9 mouse cellular contexts compared by ENCODE assay signal in the genomic region with DNA sequence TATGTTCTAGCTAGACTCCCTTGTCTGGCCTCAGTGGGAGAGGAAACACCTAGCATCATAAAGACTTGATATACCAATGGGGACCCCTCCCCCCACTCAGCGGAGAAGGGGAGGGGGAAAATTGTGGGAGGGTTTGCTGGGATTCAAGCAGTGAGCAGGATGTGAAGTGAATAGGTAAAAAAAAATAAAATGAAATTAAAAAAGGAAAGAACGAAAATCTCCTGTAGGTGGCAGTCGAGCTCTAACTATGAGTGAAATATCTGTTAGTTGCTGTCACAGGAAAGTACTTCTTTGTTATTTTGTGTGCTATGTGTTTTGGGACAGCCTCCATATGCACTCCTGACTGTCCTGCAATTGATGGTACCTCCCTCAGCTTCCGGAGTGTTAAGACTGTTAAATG.
DNase-seq lines count a peak whose midpoint lies in the region; ATAC-seq and TF ChIP-seq lines count a peak whose summit lies in the region.
"Had no signal": no experiment of that assay in that cellular context is flagged by ENCODE, and none has a peak within 500 bp of the region (broad histone marks: within the 10 kb centered on the region; RNA-seq: fewer than 3 reads in every experiment).

No protein-coding gene starts in this region.

- no peaks in the 10 kb centered on the region for H3K27me3 ChIP-seq in CH12.LX (replicated peaks)
- H3K27me3 ChIP-seq in heart, embryonic 11.5 days (ENCODE audit: control insufficient read depth, insufficient read depth, low read length) = no peaks in the 10 kb centered on the region
- H3K27me3 ChIP-seq: heart, embryonic 13.5 days had no signal

- peak; percentile 26 for TF ChIP-seq RAD21 in CH12.LX (IDR thresholded peaks at IDR 0.05; ENCODE audit: low read depth, low read length)

- peak; percentile 1 to 5 for DNase-seq in heart, postnatal 10 days
- DNase-seq in heart, adult 8-10 months (ENCODE audit: low spot score) = no peak
- no peak for DNase-seq in CH12.LX (ENCODE audit: extremely low read depth)
- peak; percentile 64 for DNase-seq in embryo, embryonic 11 days
- peak; percentile 23 to 28 for DNase-seq in kidney, postnatal 25 days
- no peak for DNase-seq in urinary bladder, postnatal 10 days (ENCODE audit: low spot score)
- DNase-seq in ovary, postnatal 36 days (ENCODE audit: low spot score) = no peak

- in situ Hi-C loops in CH12.LX (cut with MboI; ENCODE audit: low pct_ligation_motif_present, low pct_unique_long_range_greater_than_20kb, low sequenced_read_pairs) = no loop called here

- TF ChIP-seq EP300 in CH12.LX (IDR thresholded peaks at IDR 0.05; ENCODE audit: low read length) = no peak

- dilution Hi-C loops in CH12.LX (cut with MboI; ENCODE audit: extremely low pct_ligation_motif_present, extremely low pct_unique_long_range_greater_than_20kb, low sequenced_read_pairs) = no loop called here

- no peak overlapping the region for H3K27ac ChIP-seq in CH12.LX (ENCODE audit: insufficient read depth, low read depth)
- no peak overlapping the region for H3K27ac ChIP-seq in heart, embryonic 11.5 days (ENCODE audit: low read depth, low read length)
- H3K27ac ChIP-seq: heart, embryonic 13.5 days had no signal

- H3K36me3 ChIP-seq in CH12.LX (replicated peaks in 1 of 2; ENCODE audit: control insufficient read depth in 1 of 2, insufficient read depth in 1 of 2, low read length in 1 of 2) = no peaks in the 10 kb centered on the region
- no peaks in the 10 kb centered on the region for H3K36me3 ChIP-seq in heart, embryonic 11.5 days (ENCODE audit: control insufficient read depth, insufficient read depth, low read length)
- H3K36me3 ChIP-seq: heart, embryonic 13.5 days had no signal

- intact Hi-C loops in heart, postnatal 10 days (cut with DNase I) = no loop called here

- no peak overlapping the region for H3K4me3 ChIP-seq in CH12.LX (replicated peaks in 1 of 3; ENCODE audit: low read depth in 2 of 3, low read length in 2 of 3, poor library complexity in 1 of 3)
- no peak overlapping the region for H3K4me3 ChIP-seq in heart, embryonic 11.5 days (ENCODE audit: low read depth, low read length)
- H3K4me3 ChIP-seq: heart, embryonic 13.5 days had no signal

- no peak overlapping the region for H3K4me2 ChIP-seq in CH12.LX (ENCODE audit: insufficient read depth, low read depth, poor library complexity, severe bottlenecking)
- no peak overlapping the region for H3K4me2 ChIP-seq in heart, embryonic 11.5 days
- H3K4me2 ChIP-seq: heart, embryonic 13.5 days had no signal

- no peak for TF ChIP-seq POLR2A in CH12.LX (IDR thresholded peaks at IDR 0.05; ENCODE audit: low read depth, low read length)

- no peak for ATAC-seq in heart, embryonic 11.5 days (replicated peaks; ENCODE audit: insufficient number of reproducible peaks, low FRiP score, low TSS enrichment)

- H3K9me3 ChIP-seq in CH12.LX (replicated peaks; ENCODE audit: low read length) = peaks cover 22% of the 10 kb centered on the region
- no peaks in the 10 kb centered on the region for H3K9me3 ChIP-seq in heart, embryonic 11.5 days (replicated peaks; ENCODE audit: control insufficient read depth, low read length)
- H3K9me3 ChIP-seq: heart, embryonic 13.5 days had no signal

- no peaks in the 10 kb centered on the region for H3K79me2 ChIP-seq in CH12.LX (replicated peaks; ENCODE audit: control insufficient read depth, extremely low read depth, insufficient read depth, poor library complexity, severe bottlenecking)

- no peak overlapping the region for H3K9ac ChIP-seq in CH12.LX (ENCODE audit: insufficient read depth, low read depth)
- no peak overlapping the region for H3K9ac ChIP-seq in heart, embryonic 11.5 days (ENCODE audit: low read depth, low read length)
- H3K9ac ChIP-seq: heart, embryonic 13.5 days had no signal

- no peaks in the 10 kb centered on the region for H3K4me1 ChIP-seq in CH12.LX (ENCODE audit: control insufficient read depth in 1 of 2, insufficient read depth in 2 of 2)
- no peaks in the 10 kb centered on the region for H3K4me1 ChIP-seq in heart, embryonic 11.5 days (ENCODE audit: control insufficient read depth, insufficient read depth, low read length)
- H3K4me1 ChIP-seq: heart, embryonic 13.5 days had no signal

- peak in 1 of 2 experiments; percentile 18; a peak in 2 of 4 replicates for TF ChIP-seq CTCF in CH12.LX (conservative IDR thresholded peaks at IDR 0.05 in 1 of 2, IDR thresholded peaks at IDR 0.05 in 1 of 2; ENCODE audit: low read depth in 2 of 2, low read length in 2 of 2)

- WGBS in heart, embryonic 11.5 days (ENCODE audit: insufficient replicate concordance) = 19% methylated on average over 4 of the region's 4 CpGs

TF ChIP-seq in CH12.LX, 34 proteins besides CTCF, POLR2A, EP300 and RAD21:
- TF ChIP-seq TBP (conservative IDR thresholded peaks at IDR 0.05; ENCODE audit: low read depth, low read length) = no peak
- TF ChIP-seq MXI1 (IDR thresholded peaks at IDR 0.05; ENCODE audit: low read depth, low read length) = no peak
- TF ChIP-seq USF1 (IDR thresholded peaks at IDR 0.05; ENCODE audit: low read depth, low read length) = no peak
- no peak for TF ChIP-seq POLR2AphosphoS2 (IDR thresholded peaks at IDR 0.05; ENCODE audit: low read depth, low read length)
- no peak for TF ChIP-seq CHD2 (IDR thresholded peaks at IDR 0.05; ENCODE audit: low read length)
- TF ChIP-seq TCF12 (IDR thresholded peaks at IDR 0.05; ENCODE audit: low read depth, low read length) = no peak
- TF ChIP-seq MYC (IDR thresholded peaks at IDR 0.05; ENCODE audit: low read depth, low read length) = no peak
- no peak for TF ChIP-seq NRF1 (IDR thresholded peaks at IDR 0.05; ENCODE audit: low read depth, low read length)
- TF ChIP-seq ZC3H11A (IDR thresholded peaks at IDR 0.05; ENCODE audit: low read depth, low read length) = no peak
- no peak for TF ChIP-seq ELF1 (IDR thresholded peaks at IDR 0.05; ENCODE audit: low read depth, low read length)
- TF ChIP-seq BHLHE40 (IDR thresholded peaks at IDR 0.05; ENCODE audit: low read depth, low read length) = no peak
- TF ChIP-seq GABPA (IDR thresholded peaks at IDR 0.05; ENCODE audit: insufficient replicate concordance, low read depth, low read length) = no peak
- no peak for TF ChIP-seq HCFC1 (IDR thresholded peaks at IDR 0.05; ENCODE audit: low read depth, low read length)
- no peak for TF ChIP-seq KAT2A (IDR thresholded peaks at IDR 0.05; ENCODE audit: insufficient replicate concordance, low read length)
- TF ChIP-seq IRF4 (IDR thresholded peaks at IDR 0.05; ENCODE audit: low read depth, low read length) = no peak

Comparison
In these comparisons a context has a peak if more than half of its experiments do, and no peak if none do; other contexts are left out.
1. DNase-seq: peak in heart, postnatal 10 days (2 of 2), embryo, embryonic 11 days (single experiment) and kidney, postnatal 25 days (2 of 2); none in heart, adult 8-10 months (single experiment), CH12.LX (single experiment), urinary bladder, postnatal 10 days (single experiment) and ovary, postnatal 36 days (single experiment).